Mouse (Mus musculus) kidney, adult 2 months (tissue): ENCODE measurements at regions not wholly inside any gene's neighbourhood (a gene's known extent, or its start where the extent isn't known, plus 50 kb on each side); places are given as distances from the start of the nearest gene placed in this dataset.

Source experiments
- DNase-seq: peaks from one replicate; pipeline ENCODE4 v3.0.0; 2021
- H3K27ac ChIP-seq: fragments of 200-500 bp; 2 replicates; pipeline ENCODE4 v1.5.1; 2012; ENCODE audit warnings: low read depth, low read length, control low read depth, inconsistent platforms; ENCODE audit not compliant: insufficient read depth
- H3K27me3 ChIP-seq: fragments of 200-500 bp; replicated peaks from 2 replicates; pipeline ENCODE4 v1.6.1; 2012; ENCODE audit warnings: mild to moderate bottlenecking, moderate library complexity, low read length, inconsistent platforms; ENCODE audit not compliant: control insufficient read depth, insufficient read depth
- H3K36me3 ChIP-seq: fragments of 200-500 bp; 2 replicates; pipeline ENCODE4 v1.6.1; 2012; ENCODE audit warnings: mild to moderate bottlenecking, moderate library complexity, low read length, inconsistent platforms; ENCODE audit not compliant: control insufficient read depth, insufficient read depth
- H3K4me1 ChIP-seq: fragments of 200-500 bp; 2 replicates; pipeline ENCODE4 v1.6.1; 2011; ENCODE audit warnings: low read length; ENCODE audit not compliant: control insufficient read depth, insufficient read depth
- H3K4me3 ChIP-seq: fragments of 200-500 bp; 2 replicates; pipeline ENCODE4 v1.5.1; 2011; ENCODE audit warnings: mild to moderate bottlenecking, low read depth, low read length, control low read depth; ENCODE audit not compliant: insufficient read depth
- CTCF ChIP-seq: fragments of 200-500 bp; conservative IDR thresholded peaks from 2 replicates; pipeline ENCODE4 v1.5.1; 2011; ENCODE audit warnings: low read depth, mild to moderate bottlenecking, control low read depth, low read length, moderate library complexity, mixed read lengths; ENCODE audit not compliant: insufficient read depth, insufficient read length
- POLR2A ChIP-seq: fragments of 200-500 bp; IDR thresholded peaks from one replicate; pipeline ENCODE4 v1.6.1; 2011; ENCODE audit warnings: low read depth, low read length, control low read depth
- WGBS: fragments of 180-500 bp; shearing (Covaris S2); methylation state at CpG from one replicate; pipeline ENCODE4 v1.1.7; 2018; 5-methylcytosine and 5-hydroxymethylcytosine counted together

- no peaks in the 10 kb centered on the region for H3K36me3 ChIP-seq
- peak; percentile 12 for DNase-seq
- no peaks in the 10 kb centered on the region for H3K27me3 ChIP-seq
- no peak for TF ChIP-seq POLR2A
- TF ChIP-seq CTCF = no peak
- whole genome bisulfite sequencing = 61% methylated on average over 2 of the region's 2 CpGs
- no peak overlapping the region for H3K27ac ChIP-seq
- H3K4me3 ChIP-seq = no peak overlapping the region
- no peaks in the 10 kb centered on the region for H3K4me1 ChIP-seq
Observed at GRCm38 (mm10) chr10:66843258-66843657, 252.7 kb upstream of the Jmjd1c start.

GRCm38 (mm10) chr10:66848778-66849177 is 247.1 kb upstream of the Jmjd1c start:
- TF ChIP-seq CTCF = no peak
- TF ChIP-seq POLR2A = no peak
- H3K4me1 ChIP-seq = no peaks in the 10 kb centered on the region
- H3K4me3 ChIP-seq = no peak overlapping the region
- no peaks in the 10 kb centered on the region for H3K27me3 ChIP-seq
- no peaks in the 10 kb centered on the region for H3K36me3 ChIP-seq
- DNase-seq = no peak
- H3K27ac ChIP-seq = no peak overlapping the region
- WGBS = 80% methylated on average over 5 of the region's 5 CpGs

- no peaks in the 10 kb centered on the region for H3K4me1 ChIP-seq
- WGBS = 76% methylated on average over 6 of the region's 6 CpGs
- DNase-seq = no peak
- no peak overlapping the region for H3K27ac ChIP-seq
- no peak overlapping the region for H3K4me3 ChIP-seq
- H3K27me3 ChIP-seq = no peaks in the 10 kb centered on the region
- no peak for TF ChIP-seq POLR2A
- no peak for TF ChIP-seq CTCF
- H3K36me3 ChIP-seq = no peaks in the 10 kb centered on the region
Observed at GRCm38 (mm10) chr10:66849681-66850080, 246.2 kb upstream of the Jmjd1c start.

- no peak overlapping the region for H3K27ac ChIP-seq
- H3K36me3 ChIP-seq = no peaks in the 10 kb centered on the region
- H3K4me1 ChIP-seq = no peaks in the 10 kb centered on the region
- H3K4me3 ChIP-seq = no peak overlapping the region
- TF ChIP-seq POLR2A (no peak), CTCF (no peak)
- 81% methylated on average over 4 of the region's 4 CpGs for WGBS
- DNase-seq = no peak
- no peaks in the 10 kb centered on the region for H3K27me3 ChIP-seq
Observed at GRCm38 (mm10) chr10:66850972-66851478, 244.9 kb upstream of the Jmjd1c start.

GRCm38 (mm10) chr10:66851841-66852240 is 244.1 kb upstream of the Jmjd1c start:
- H3K27me3 ChIP-seq = no peaks in the 10 kb centered on the region
- no peak for DNase-seq
- no peak overlapping the region for H3K27ac ChIP-seq
- 75% methylated on average over 5 of the region's 5 CpGs for WGBS
- no peak overlapping the region for H3K4me3 ChIP-seq
- H3K4me1 ChIP-seq = no peaks in the 10 kb centered on the region
- no peaks in the 10 kb centered on the region for H3K36me3 ChIP-seq
- TF ChIP-seq POLR2A = no peak
- TF ChIP-seq CTCF = no peak

GRCm38 (mm10) chr10:66852708-66853107 is 243.2 kb upstream of the Jmjd1c start:
- Histone ChIP-seq H3K4me1 (no peaks in the 10 kb centered on the region), H3K27ac (no peak overlapping the region), H3K27me3 (no peaks in the 10 kb centered on the region), H3K36me3 (no peaks in the 10 kb centered on the region), H3K4me3 (no peak overlapping the region)
- WGBS = 44% methylated on average over 5 of the region's 5 CpGs
- DNase-seq = peak; percentile 25
- no peak for TF ChIP-seq CTCF
- no peak for TF ChIP-seq POLR2A

GRCm38 (mm10) chr10:66853258-66853657 is 242.7 kb upstream of the Jmjd1c start:
- Histone ChIP-seq H3K27me3 (no peaks in the 10 kb centered on the region), H3K36me3 (no peaks in the 10 kb centered on the region), H3K27ac (no peak overlapping the region), H3K4me1 (no peaks in the 10 kb centered on the region), H3K4me3 (no peak overlapping the region)
- peak; percentile 77 for TF ChIP-seq CTCF
- no peak for TF ChIP-seq POLR2A
- 8% methylated on average over 13 of the region's 13 CpGs for WGBS
- DNase-seq = peak; percentile 86

GRCm38 (mm10) chr10:66854895-66855294 is 241.0 kb upstream of the Jmjd1c start:
- Histone ChIP-seq H3K27ac (no peak overlapping the region), H3K27me3 (no peaks in the 10 kb centered on the region), H3K4me3 (no peak overlapping the region), H3K36me3 (no peaks in the 10 kb centered on the region), H3K4me1 (no peaks in the 10 kb centered on the region)
- no peak for TF ChIP-seq POLR2A
- TF ChIP-seq CTCF = no peak
- no peak for DNase-seq
- WGBS = 94% methylated on average over 9 of the region's 9 CpGs
